16 mouse cellular contexts compared by ENCODE assay signal in the genomic region with DNA sequence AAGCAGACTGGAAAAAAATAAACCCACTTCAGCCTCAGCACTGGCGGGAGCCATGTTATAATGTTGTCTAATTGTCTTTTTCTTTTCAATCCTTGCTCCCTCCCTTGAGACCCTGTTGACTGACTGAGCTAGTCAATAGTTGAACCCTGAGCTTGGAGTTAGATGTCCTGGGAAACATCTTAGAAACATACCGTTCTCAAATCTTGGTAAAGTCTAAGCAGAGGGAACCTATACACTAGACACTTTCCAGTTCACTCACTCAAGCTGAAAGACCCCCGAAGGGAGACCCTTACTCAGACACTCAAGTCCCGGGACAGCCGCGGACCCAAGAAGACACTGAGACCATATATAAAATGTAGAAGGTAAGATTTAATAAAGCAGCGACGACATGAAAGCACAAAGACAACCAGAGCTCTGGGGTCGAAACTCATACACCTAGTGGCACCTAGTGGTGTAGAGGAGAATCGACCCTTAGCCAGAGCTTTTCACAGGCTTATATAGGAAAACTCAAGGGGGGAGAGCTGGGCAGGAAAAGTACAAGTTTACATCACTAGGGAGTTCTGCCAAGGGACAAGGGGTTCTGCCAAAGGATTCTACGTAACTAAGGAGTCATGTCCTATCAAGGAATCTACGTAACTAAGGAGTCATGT. TPM values are rescaled to one million over a fixed set of nuclear protein-coding genes. Genes with fewer than 3 reads are reported as not detected.
DNase-seq lines count a peak whose midpoint lies in the region; ATAC-seq and TF ChIP-seq lines count a peak whose summit lies in the region.
"Not testable (repeated sequence)": the region's sequence is repeated elsewhere in the genome, so short reads cannot be mapped to it uniquely, and the experiment has no call there.
"Had no signal": no experiment of that assay in that cellular context is flagged by ENCODE, and none has a peak within 500 bp of the region (broad histone marks: within the 10 kb centered on the region; RNA-seq: fewer than 3 reads in every experiment).

No protein-coding gene starts in this region.

- not testable (repeated sequence) for TF ChIP-seq EP300 in ES-Bruce4 (IDR thresholded peaks at IDR 0.05; ENCODE audit: insufficient read depth, low read depth, low read length)

- H3K27me3 ChIP-seq in ES-Bruce4 (ENCODE audit: control insufficient read depth, insufficient read depth, low read length, poor library complexity, severe bottlenecking); forebrain, embryonic 16.5 days (replicated peaks; ENCODE audit: control insufficient read depth, insufficient read depth, low read length); heart, embryonic 13.5 days (replicated peaks); hindbrain, embryonic 14.5 days (ENCODE audit: control insufficient read depth, insufficient read depth, low read length); kidney, embryonic 15.5 days; lung, embryonic 16.5 days (ENCODE audit: control insufficient read depth, insufficient read depth, low read depth, low read length); neural tube, embryonic 14.5 days (ENCODE audit: control insufficient read depth, insufficient read depth, low read length): not testable (repeated sequence)

- not testable (repeated sequence) for TF ChIP-seq POLR2A in ES-Bruce4 (IDR thresholded peaks at IDR 0.05; ENCODE audit: insufficient read depth, low read length)

- TF ChIP-seq CTCF in ES-Bruce4 (IDR thresholded peaks at IDR 0.05; ENCODE audit: low read depth, low read length), result not testable (repeated sequence)

- not testable (repeated sequence) for DNase-seq in hindbrain, embryonic 14.5 days (ENCODE audit: low spot score)

- H3K4me3 ChIP-seq in ES-Bruce4 (ENCODE audit: low read depth, low read length); heart, embryonic 13.5 days; hindbrain, embryonic 14.5 days (replicated peaks; ENCODE audit: low read length); kidney, embryonic 15.5 days (replicated peaks); lung, embryonic 16.5 days (ENCODE audit: low read length); neural tube, embryonic 14.5 days (ENCODE audit: low read depth, low read length): not testable (repeated sequence)
- 0 out of 2 replicates have a peak overlapping the region, but pooled peaks have one; percentile 6 for H3K4me3 ChIP-seq in forebrain, embryonic 16.5 days (replicated peaks; ENCODE audit: low read length)

- ATAC-seq in forebrain, embryonic 16.5 days; heart, embryonic 13.5 days (ENCODE audit: extremely low read depth, insufficient number of reproducible peaks, low FRiP score, low TSS enrichment); hindbrain, embryonic 14.5 days (ENCODE audit: low FRiP score); lung, embryonic 16.5 days (ENCODE audit: low read depth); neural tube, embryonic 14.5 days (ENCODE audit: low read depth): not testable (repeated sequence)
- ATAC-seq in kidney, embryonic 15.5 days (replicated peaks; ENCODE audit: low FRiP score), result peak; percentile 40; the same call in 1 of the 2 replicates

- 34% methylated on average over 6 of the region's 12 CpGs for WGBS in forebrain, embryonic 16.5 days
- 31% methylated on average over 6 of the region's 12 CpGs for WGBS in heart, embryonic 13.5 days
- WGBS in hindbrain, embryonic 14.5 days, result 39% methylated on average over 6 of the region's 12 CpGs
- 35% methylated on average over 8 of the region's 12 CpGs for WGBS in kidney, embryonic 15.5 days
- 28% methylated on average over 7 of the region's 12 CpGs for WGBS in lung, embryonic 16.5 days
- 47% methylated on average over 6 of the region's 12 CpGs for WGBS in neural tube, embryonic 14.5 days

- H3K9me3 ChIP-seq in ES-Bruce4 (replicated peaks; ENCODE audit: control insufficient read depth, insufficient read depth, low read length, poor library complexity, severe bottlenecking); forebrain, embryonic 16.5 days (ENCODE audit: control insufficient read depth, low read length); heart, embryonic 13.5 days; hindbrain, embryonic 14.5 days (ENCODE audit: control insufficient read depth, low read length); kidney, embryonic 15.5 days (replicated peaks); lung, embryonic 16.5 days (ENCODE audit: control insufficient read depth, low read length); neural tube, embryonic 14.5 days (ENCODE audit: control insufficient read depth, low read length): not testable (repeated sequence)

- H3K4me1 ChIP-seq in ES-Bruce4 (ENCODE audit: control insufficient read depth, insufficient read depth, low read length); forebrain, embryonic 16.5 days (replicated peaks; ENCODE audit: control insufficient read depth, insufficient read depth, low read length); heart, embryonic 13.5 days; hindbrain, embryonic 14.5 days (replicated peaks; ENCODE audit: control insufficient read depth, insufficient read depth, low read length); kidney, embryonic 15.5 days; lung, embryonic 16.5 days (replicated peaks; ENCODE audit: control insufficient read depth, insufficient read depth, low read length); neural tube, embryonic 14.5 days (ENCODE audit: control insufficient read depth, insufficient read depth, low read length): not testable (repeated sequence)

- peak overlapping the region; percentile 61; the same call in 1 of the 2 replicates for H3K9ac ChIP-seq in ES-Bruce4 (ENCODE audit: low read depth, poor library complexity, severe bottlenecking)
- not testable (repeated sequence) for H3K9ac ChIP-seq in forebrain, embryonic 16.5 days (replicated peaks; ENCODE audit: low read depth, low read length); kidney, embryonic 15.5 days; lung, embryonic 16.5 days (ENCODE audit: low read length); neural tube, embryonic 14.5 days (replicated peaks; ENCODE audit: low read depth, low read length)
- peak overlapping the region; percentile 54; the same call in 1 of the 2 replicates for H3K9ac ChIP-seq in heart, embryonic 13.5 days
- 0 out of 2 replicates have a peak overlapping the region, but pooled peaks have one; percentile 11 for H3K9ac ChIP-seq in hindbrain, embryonic 14.5 days

- H3K27ac ChIP-seq in ES-Bruce4 (ENCODE audit: insufficient read depth, low read length); forebrain, embryonic 16.5 days (ENCODE audit: low read length); hindbrain, embryonic 14.5 days; kidney, embryonic 15.5 days; lung, embryonic 16.5 days (ENCODE audit: low read length); neural tube, embryonic 14.5 days (ENCODE audit: low read depth, low read length): not testable (repeated sequence)
- H3K27ac ChIP-seq in heart, embryonic 13.5 days (replicated peaks), result peak overlapping the region; percentile 24; the same call in 1 of the 2 replicates

- H3K36me3 ChIP-seq in ES-Bruce4 (ENCODE audit: control insufficient read depth, insufficient read depth, low read length, poor library complexity, severe bottlenecking); forebrain, embryonic 16.5 days (ENCODE audit: control insufficient read depth, insufficient read depth); heart, embryonic 13.5 days; hindbrain, embryonic 14.5 days (replicated peaks; ENCODE audit: control insufficient read depth, insufficient read depth); kidney, embryonic 15.5 days; lung, embryonic 16.5 days (ENCODE audit: control insufficient read depth, insufficient read depth, low read length); neural tube, embryonic 14.5 days (ENCODE audit: control insufficient read depth, insufficient read depth, low read length): not testable (repeated sequence)

- peak overlapping the region; percentile 20 for H3K4me2 ChIP-seq in forebrain, embryonic 16.5 days (ENCODE audit: low read length)
- peak overlapping the region; percentile 48; the same call in 1 of the 2 replicates for H3K4me2 ChIP-seq in heart, embryonic 13.5 days
- H3K4me2 ChIP-seq in hindbrain, embryonic 14.5 days (replicated peaks), result peak overlapping the region; percentile 36
- not testable (repeated sequence) for H3K4me2 ChIP-seq in kidney, embryonic 15.5 days
- peak overlapping the region; percentile 29; the same call in 1 of the 2 replicates for H3K4me2 ChIP-seq in lung, embryonic 16.5 days (ENCODE audit: low read depth, low read length)
- H3K4me2 ChIP-seq in neural tube, embryonic 14.5 days (ENCODE audit: low read depth, low read length), result peak overlapping the region; percentile 23; the same call in 1 of the 2 replicates

RNA-seq across cellular contexts. Expression of gene BC048507, which starts 13.0 kb away (rescaled TPM):
- polyA plus RNA-seq in ES-Bruce4 (2011; ENCODE audit: insufficient read depth, insufficient read length, low read depth, missing spikeins), result not detected in 2 replicates
- polyA plus RNA-seq in forebrain, embryonic 16.5 days (2015; fragmentation: Nextera tagmentation; extraction: Ambion mirVana), result not detected in 2 replicates
- polyA plus RNA-seq in heart, embryonic 13.5 days (2015; fragmentation: Nextera tagmentation; extraction: Ambion mirVana), result not detected in 2 replicates
- polyA plus RNA-seq in hindbrain, embryonic 14.5 days (2014; fragmentation: Nextera tagmentation; extraction: Ambion mirVana), result not detected in 2 replicates
- polyA plus RNA-seq in kidney, embryonic 15.5 days (2015; fragmentation: Nextera tagmentation; extraction: Ambion mirVana), result not detected in 2 replicates
- not detected in 2 replicates for polyA plus RNA-seq in lung, embryonic 16.5 days (2015; fragmentation: Nextera tagmentation; extraction: Ambion mirVana)
- 0.49 TPM in 1 of 2 replicates, not detected in the other for polyA plus RNA-seq in neural tube, embryonic 14.5 days (2014; fragmentation: Nextera tagmentation; extraction: Ambion mirVana)
- polyA plus RNA-seq: embryonic facial prominence, embryonic 15.5 days; frontal cortex, adult 2 months; limb, embryonic 10.5 days; liver, adult 2 months; liver, postnatal 0 days; midbrain, embryonic 12.5 days; neural tube, embryonic 12.5 days; stomach, postnatal 0 days; thymus, adult 2 months had no signal

RNA-seq across cellular contexts. Expression of gene Gm10037, which starts 45.3 kb away (rescaled TPM):
- polyA plus RNA-seq in ES-Bruce4 (2011; ENCODE audit: insufficient read depth, insufficient read length, low read depth, missing spikeins), result 5.4 and 8.5 TPM in 2 replicates
- 3.6 and 4.9 TPM in 2 replicates for polyA plus RNA-seq in forebrain, embryonic 16.5 days (2015; fragmentation: Nextera tagmentation; extraction: Ambion mirVana)
- 1.3 and 1.7 TPM in 2 replicates for polyA plus RNA-seq in heart, embryonic 13.5 days (2015; fragmentation: Nextera tagmentation; extraction: Ambion mirVana)
- 5.2 and 7.5 TPM in 2 replicates for polyA plus RNA-seq in hindbrain, embryonic 14.5 days (2014; fragmentation: Nextera tagmentation; extraction: Ambion mirVana)
- 1.6 and 4.0 TPM in 2 replicates for polyA plus RNA-seq in kidney, embryonic 15.5 days (2015; fragmentation: Nextera tagmentation; extraction: Ambion mirVana)
- polyA plus RNA-seq in lung, embryonic 16.5 days (2015; fragmentation: Nextera tagmentation; extraction: Ambion mirVana), result 2.3 and 3.1 TPM in 2 replicates
- 6.9 and 8.3 TPM in 2 replicates for polyA plus RNA-seq in neural tube, embryonic 14.5 days (2014; fragmentation: Nextera tagmentation; extraction: Ambion mirVana)
